Mouse (Mus musculus) MEL (cell line): Measurements from ENCODE around the gene Vash2. TPM values are rescaled to one million over a fixed set of nuclear protein-coding genes. Genes with fewer than 3 reads are reported as not detected.

Source experiments
- DNase-seq: peaks from one replicate; pipeline ENCODE4 v3.0.0; 2011; ENCODE audit warnings: low read depth, low spot score
- H3K27ac ChIP-seq: 2 replicates; pipeline ENCODE4 v1.5.1; 2012; ENCODE audit warnings: low read depth, mild to moderate bottlenecking, control low read depth, low read length, moderate library complexity; ENCODE audit not compliant: control insufficient read depth
- H3K27me3 ChIP-seq, 2 experiments: fragments of 150-350 bp in 1 of 2; sonication (generic) in 1 of 2; 2 replicates each; pipeline ENCODE4 v1.6.1; 2012; ENCODE audit warnings: low read length in 2 of 2, mild to moderate bottlenecking in 2 of 2, improper control_type of control experiment in 1 of 2, moderate library complexity in 1 of 2; ENCODE audit not compliant: insufficient read depth in 2 of 2, control insufficient read depth in 1 of 2
- H3K36me3 ChIP-seq, 2 experiments: 2 replicates each; pipeline ENCODE4 v1.6.1; 2012 to 2014; ENCODE audit warnings: low read length in 2 of 2, improper control_type of control experiment in 1 of 2, inconsistent platforms in 1 of 2, mild to moderate bottlenecking in 1 of 2; ENCODE audit not compliant: insufficient read depth in 2 of 2, control insufficient read depth in 1 of 2
- H3K4me1 ChIP-seq, 2 experiments: fragments of 150-350 bp in 1 of 2; sonication (generic) in 1 of 2; 2 replicates each; pipeline ENCODE4 v1.6.1; 2012; ENCODE audit warnings: low read length in 2 of 2, improper control_type of control experiment in 1 of 2, mild to moderate bottlenecking in 1 of 2; ENCODE audit not compliant: insufficient read depth in 2 of 2, control insufficient read depth in 1 of 2
- H3K4me3 ChIP-seq, 2 experiments: fragments of 150-350 bp in 1 of 2; sonication (generic) in 1 of 2; 2 replicates each; pipeline ENCODE4 v1.5.1; 2012; ENCODE audit warnings: low read depth in 2 of 2, low read length in 2 of 2, mild to moderate bottlenecking in 2 of 2, moderate library complexity in 2 of 2, control low read depth in 1 of 2, improper control_type of control experiment in 1 of 2; ENCODE audit not compliant: control insufficient read depth in 1 of 2, insufficient read depth in 1 of 2
- H3K79me2 ChIP-seq: 2 replicates; pipeline ENCODE4 v1.6.1; 2012; ENCODE audit warnings: mild to moderate bottlenecking, low read length, moderate library complexity; ENCODE audit not compliant: control insufficient read depth, poor library complexity, insufficient read depth
- H3K9ac ChIP-seq: 2 replicates; pipeline ENCODE4 v1.6.1; 2012; ENCODE audit warnings: low read depth, mild to moderate bottlenecking, control low read depth, low read length, moderate library complexity; ENCODE audit not compliant: control insufficient read depth, poor library complexity, severe bottlenecking
- H3K9me3 ChIP-seq: fragments of 150-350 bp; sonication (generic); replicated peaks from 2 replicates; pipeline ENCODE4 v1.6.1; 2012; ENCODE audit warnings: mild to moderate bottlenecking, low read length, improper control_type of control experiment, moderate library complexity; ENCODE audit not compliant: insufficient read depth
- BHLHE40 ChIP-seq: IDR thresholded peaks from 2 replicates; pipeline ENCODE4 v1.6.1; 2012; ENCODE audit warnings: low read depth, mild to moderate bottlenecking, inconsistent platforms, low read length, improper control_type of control experiment, borderline replicate concordance
- CHD1 ChIP-seq: IDR thresholded peaks from 2 replicates; pipeline ENCODE4 v1.6.1; 2012; ENCODE audit warnings: low read depth, mild to moderate bottlenecking, inconsistent platforms, low read length, improper control_type of control experiment
- E2F4 ChIP-seq: IDR thresholded peaks from 2 replicates; pipeline ENCODE4 v1.6.1; 2011; ENCODE audit warnings: low read depth, low read length, improper control_type of control experiment, borderline replicate concordance
- EP300 ChIP-seq, 2 experiments: IDR thresholded peaks; 2 replicates each; pipeline ENCODE4 v1.6.1; 2011; ENCODE audit warnings: improper control_type of control experiment in 2 of 2, low read length in 2 of 2, low read depth in 1 of 2, mild to moderate bottlenecking in 1 of 2
- KAT2A ChIP-seq: conservative IDR thresholded peaks from 2 replicates; pipeline ENCODE4 v1.6.1; 2012; ENCODE audit warnings: low read depth, low read length, improper control_type of control experiment, inconsistent platforms
- MAX ChIP-seq: IDR thresholded peaks from 2 replicates; pipeline ENCODE4 v1.6.1; 2011; ENCODE audit warnings: low read length, improper control_type of control experiment
- MEF2A ChIP-seq: IDR thresholded peaks from 2 replicates; pipeline ENCODE4 v1.6.1; 2014; ENCODE audit warnings: low read depth, mild to moderate bottlenecking, inconsistent platforms, low read length, improper control_type of control experiment; ENCODE audit not compliant: poor library complexity, insufficient replicate concordance, severe bottlenecking; ENCODE audit errors: extremely low read depth
- MYB ChIP-seq: IDR thresholded peaks from 2 replicates; pipeline ENCODE4 v1.6.1; 2011; ENCODE audit warnings: mild to moderate bottlenecking, low read depth, low read length, improper control_type of control experiment
- MYC ChIP-seq: IDR thresholded peaks from 2 replicates; pipeline ENCODE4 v1.6.1; 2011; ENCODE audit warnings: low read depth, mild to moderate bottlenecking, low read length, improper control_type of control experiment, moderate library complexity
- POLR2AphosphoS5 ChIP-seq: IDR thresholded peaks from 2 replicates; pipeline ENCODE4 v1.6.1; 2012; ENCODE audit warnings: low read depth, borderline replicate concordance, mild to moderate bottlenecking, inconsistent platforms, low read length, moderate library complexity, mixed read lengths
- UBTF ChIP-seq: IDR thresholded peaks from 2 replicates; pipeline ENCODE4 v1.6.1; 2012; ENCODE audit warnings: low read depth, mild to moderate bottlenecking, inconsistent platforms, low read length, improper control_type of control experiment, moderate library complexity, borderline replicate concordance; ENCODE audit not compliant: insufficient read depth
- polyA plus RNA-seq, 2 experiments: library from polyadenylated mRNA; stranded (reverse) in 1 of 2; unstranded in 1 of 2; fragments of >175 nt in 1 of 2; fragments of >200 nt in 1 of 2; gene quantifications; 2 replicates each; pipeline versions ENCODE4 v1.2.1 to v1.2.4; 2012; ENCODE audit warnings: low replicate concordance in 2 of 2, low read depth in 1 of 2; ENCODE audit not compliant: insufficient read length in 2 of 2, insufficient read depth in 1 of 2, missing spikeins in 1 of 2
- total RNA-seq: library from RNA; depleted of rRNA; stranded (reverse); fragments of 300-350 nt; gene quantifications from 2 replicates; pipeline ENCODE4 v1.2.3, GENCODE M21; 2012; rRNA removed

The Vash2 gene
- total and polyA plus RNA-seq, 3 experiments = 2.6 to 9.8 TPM; not detected in 1

DNA sequence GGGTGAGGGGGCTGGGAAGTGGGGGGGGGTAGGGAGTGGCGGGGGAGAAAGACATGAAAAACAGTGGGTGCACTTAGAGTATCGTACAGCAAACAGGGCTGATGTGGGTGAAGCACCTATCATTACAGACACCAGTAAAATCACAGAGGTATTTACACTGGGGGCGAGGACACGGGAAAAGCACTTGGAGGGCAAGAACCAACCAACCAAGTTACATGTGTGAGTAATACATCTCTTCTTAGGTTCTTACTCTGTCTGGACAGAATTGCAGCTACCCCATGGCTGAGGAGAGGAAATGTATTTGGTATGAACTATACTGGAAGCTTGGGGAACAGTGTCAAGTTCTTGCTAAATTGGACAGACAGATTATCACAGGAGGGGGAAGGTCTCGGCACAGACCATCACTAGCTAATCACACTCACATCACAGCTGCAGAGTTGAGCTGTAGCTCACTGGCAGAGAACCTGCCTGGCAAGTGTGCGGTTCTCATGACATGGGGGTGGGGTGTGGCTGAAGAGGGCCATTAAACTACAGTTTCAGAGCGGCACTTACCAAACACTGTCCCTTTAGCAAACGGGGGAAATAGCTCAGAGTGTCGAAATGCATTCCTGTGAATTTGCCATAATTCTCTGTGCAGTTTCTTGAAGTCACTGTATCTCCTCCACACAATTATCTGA is 80.1 kb downstream of the Vash2 start:
- H3K9ac ChIP-seq = no peak overlapping the region
- no peak overlapping the region for H3K27ac ChIP-seq
- no peak for TF ChIP-seq MYB
- TF ChIP-seq, all 39 proteins: peak for 0
- no peaks in the 10 kb centered on the region for H3K27me3 ChIP-seq
- no peaks in the 10 kb centered on the region for H3K79me2 ChIP-seq
- peaks cover 11 to 16% of the 10 kb centered on the region in 2 experiments for H3K4me1 ChIP-seq
- H3K36me3 ChIP-seq = peaks cover 0 to 19% of the 10 kb centered on the region in 2 experiments; a peak in 2 of 4 replicates
- DNase-seq = no peak
- H3K9me3 ChIP-seq = no peaks in the 10 kb centered on the region
- H3K4me3 ChIP-seq = no peak overlapping the region

DNA sequence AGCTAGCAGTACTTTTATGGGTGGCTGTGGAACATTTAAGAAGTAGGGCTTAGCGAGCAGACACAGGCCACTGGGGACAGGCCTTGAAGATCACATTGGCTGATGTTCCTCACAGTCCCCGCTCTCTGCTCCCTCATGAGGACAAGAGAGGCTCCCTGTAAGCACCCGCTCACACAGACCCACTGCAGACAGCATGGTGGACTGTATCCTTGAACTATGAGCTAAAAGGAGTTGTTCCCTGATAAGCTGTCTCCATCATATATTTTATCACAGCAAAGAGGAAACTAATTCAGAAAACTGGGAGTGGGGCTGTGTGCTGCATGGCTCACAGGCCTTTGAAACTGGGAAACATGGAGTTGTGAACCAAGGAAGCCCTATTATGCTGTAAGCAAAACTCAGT is 80.9 kb downstream of the Vash2 start:
- TF ChIP-seq E2F4 = no peak
- no peak for TF ChIP-seq MAX
- no peak for TF ChIP-seq POLR2AphosphoS5
- no peak for TF ChIP-seq KAT2A
- no peak for TF ChIP-seq EP300 (IDR thresholded peaks at IDR 0.05; ENCODE audit: low read depth in 1 of 2, low read length in 2 of 2)
- no peak for TF ChIP-seq BHLHE40
- TF ChIP-seq UBTF = no peak
- no peak for TF ChIP-seq MEF2A
- no peak for TF ChIP-seq MYC
- no peak for TF ChIP-seq CHD1
- no peak overlapping the region for H3K4me3 ChIP-seq
- H3K4me1 ChIP-seq = peaks cover 13 to 22% of the 10 kb centered on the region in 2 experiments
- DNase-seq = no peak
- H3K9ac ChIP-seq = no peak overlapping the region
- no peaks in the 10 kb centered on the region for H3K27me3 ChIP-seq
- H3K9me3 ChIP-seq = no peaks in the 10 kb centered on the region
- H3K36me3 ChIP-seq = peaks cover 0 to 24% of the 10 kb centered on the region in 2 experiments; a peak in 2 of 4 replicates
- no peaks in the 10 kb centered on the region for H3K79me2 ChIP-seq
- H3K27ac ChIP-seq = no peak overlapping the region

Other genes starting within 250 kb of the Vash2 start
- gene Rps6kc1, start 67.5 kb downstream of the Vash2 start, total RNA-seq = 19.3 and 26.2 TPM in 2 replicates
- gene Rps6kc1, start 67.5 kb downstream of the Vash2 start, polyA plus RNA-seq = 10 to 100 TPM in 1 of 2 experiments, not detected in 1; 26.5 TPM
- gene Angel2, start 54.2 kb downstream of the Vash2 start, total RNA-seq = 25.1 TPM in 2 replicates
- 10 to 100 TPM in 1 of 2 experiments, not detected in 1; 33.7 TPM for gene Angel2, start 54.2 kb downstream of the Vash2 start, polyA plus RNA-seq
- 27.7 and 36.9 TPM in 2 replicates for gene Flvcr1, start 46.9 kb upstream of the Vash2 start, total RNA-seq
- 10 to 100 TPM in 1 of 2 experiments, not detected in 1; 19.1 TPM for gene Flvcr1, start 46.9 kb upstream of the Vash2 start, polyA plus RNA-seq
- not detected in 2 replicates for gene Spata45, start 57.3 kb upstream of the Vash2 start, total RNA-seq
- gene Spata45, start 57.3 kb upstream of the Vash2 start, polyA plus RNA-seq = under 1 TPM in 1 of 2 experiments, not detected in 1; 0.75 TPM
- gene Tatdn3, start 83.6 kb upstream of the Vash2 start, total RNA-seq = 14.5 and 16.7 TPM in 2 replicates
- gene Tatdn3, start 83.6 kb upstream of the Vash2 start, polyA plus RNA-seq = 10 to 100 TPM in 1 of 2 experiments, not detected in 1; 19.0 TPM
- gene Nsl1, start 83.7 kb upstream of the Vash2 start, total RNA-seq = 33.4 and 41.9 TPM in 2 replicates
- 10 to 100 TPM in 1 of 2 experiments, not detected in 1; 24.2 TPM for gene Nsl1, start 83.7 kb upstream of the Vash2 start, polyA plus RNA-seq
- gene Batf3, start 118.6 kb upstream of the Vash2 start, total RNA-seq = 1.5 and 2.4 TPM in 2 replicates
- gene Batf3, start 118.6 kb upstream of the Vash2 start, polyA plus RNA-seq = 1 to 10 TPM in 1 of 2 experiments, not detected in 1; 2.4 TPM
- gene Fam71a, start 185.5 kb upstream of the Vash2 start, total RNA-seq = not detected in 2 replicates
- gene Fam71a, start 185.5 kb upstream of the Vash2 start, polyA plus RNA-seq = not detected
- gene Atf3, start 238.7 kb upstream of the Vash2 start, total RNA-seq = 0.46 and 2.5 TPM in 2 replicates
- gene Atf3, start 238.7 kb upstream of the Vash2 start, polyA plus RNA-seq = 1 to 10 TPM in 1 of 2 experiments, not detected in 1; 1.4 TPM